Mouse (Mus musculus): ENCODE measurements at regions not wholly inside any gene's neighbourhood (a gene's known extent, or its start where the extent isn't known, plus 50 kb on each side); places are given as distances from the start of the nearest gene placed in this dataset.
"Not testable (repeated sequence)": the region's sequence is repeated elsewhere in the genome, so short reads cannot be mapped to it uniquely, and the experiment has no call there.

GRCm38 (mm10) chr2:100252006-100252405, 1372.5 kb upstream of the Rag2 start:
- Histone ChIP-seq H3K4me2 (replicated peaks; ENCODE audit: low read depth, low read length) (no peak overlapping the region), H3K36me3 (ENCODE audit: control insufficient read depth, insufficient read depth, low read length) (no peaks in the 10 kb centered on the region), H3K9ac (ENCODE audit: low read depth, low read length) (no peak overlapping the region), H3K27me3 (ENCODE audit: control insufficient read depth, insufficient read depth, low read length) (no peaks in the 10 kb centered on the region), H3K4me3 (ENCODE audit: low read length) (no peak overlapping the region), H3K4me1 (ENCODE audit: control insufficient read depth, insufficient read depth, low read length) (no peaks in the 10 kb centered on the region), H3K27ac (ENCODE audit: low read depth, low read length) (no peak overlapping the region), H3K9me3 (ENCODE audit: control insufficient read depth, low read length) (no peaks in the 10 kb centered on the region)
- 95% methylated on average over 1 of the region's 1 CpGs for WGBS
- no peak for ATAC-seq (ENCODE audit: low FRiP score, low TSS enrichment)

- Histone ChIP-seq H3K27me3 (ENCODE audit: control insufficient read depth, insufficient read depth, low read length) (no peaks in the 10 kb centered on the region), H3K4me3 (ENCODE audit: low read length) (no peak overlapping the region), H3K9me3 (ENCODE audit: control insufficient read depth, low read length) (no peaks in the 10 kb centered on the region), H3K4me1 (ENCODE audit: control insufficient read depth, insufficient read depth, low read length) (no peaks in the 10 kb centered on the region), H3K27ac (ENCODE audit: low read depth, low read length) (no peak overlapping the region), H3K36me3 (ENCODE audit: control insufficient read depth, insufficient read depth, low read length) (no peaks in the 10 kb centered on the region), H3K4me2 (replicated peaks; ENCODE audit: low read depth, low read length) (no peak overlapping the region), H3K9ac (ENCODE audit: low read depth, low read length) (no peak overlapping the region)
- ATAC-seq (ENCODE audit: low FRiP score, low TSS enrichment): no peak
- whole genome bisulfite sequencing: 61% methylated on average over 1 of the region's 1 CpGs
Measured at GRCm38 (mm10) chr2:100259136-100259853, 1365.2 kb upstream of the Rag2 start.

- H3K4me3 ChIP-seq (ENCODE audit: low read length): no peak overlapping the region
- ATAC-seq (ENCODE audit: low FRiP score, low TSS enrichment): peak; percentile 35; the same call in 1 of the 2 replicates
- WGBS: 66% methylated on average over 7 of the region's 7 CpGs
- H3K27me3 ChIP-seq (ENCODE audit: control insufficient read depth, insufficient read depth, low read length): no peaks in the 10 kb centered on the region
- no peak overlapping the region for H3K27ac ChIP-seq (ENCODE audit: low read depth, low read length)
- no peak overlapping the region for H3K9ac ChIP-seq (ENCODE audit: low read depth, low read length)
- no peak overlapping the region for H3K4me2 ChIP-seq (replicated peaks; ENCODE audit: low read depth, low read length)
- H3K36me3 ChIP-seq (ENCODE audit: control insufficient read depth, insufficient read depth, low read length): no peaks in the 10 kb centered on the region
- H3K4me1 ChIP-seq (ENCODE audit: control insufficient read depth, insufficient read depth, low read length): no peaks in the 10 kb centered on the region
- H3K9me3 ChIP-seq (ENCODE audit: control insufficient read depth, low read length): no peaks in the 10 kb centered on the region
Measured at GRCm38 (mm10) chr2:100306516-100306915, 1318.0 kb upstream of the Rag2 start.

GRCm38 (mm10) chr2:100312750-100313275, 1311.7 kb upstream of the Rag2 start:
- Histone ChIP-seq H3K27ac (ENCODE audit: low read depth, low read length) (no peak overlapping the region), H3K9ac (ENCODE audit: low read depth, low read length) (no peak overlapping the region), H3K36me3 (ENCODE audit: control insufficient read depth, insufficient read depth, low read length) (no peaks in the 10 kb centered on the region), H3K4me3 (ENCODE audit: low read length) (no peak overlapping the region), H3K4me1 (ENCODE audit: control insufficient read depth, insufficient read depth, low read length) (no peaks in the 10 kb centered on the region), H3K9me3 (ENCODE audit: control insufficient read depth, low read length) (no peaks in the 10 kb centered on the region), H3K4me2 (replicated peaks; ENCODE audit: low read depth, low read length) (no peak overlapping the region), H3K27me3 (ENCODE audit: control insufficient read depth, insufficient read depth, low read length) (no peaks in the 10 kb centered on the region)
- no peak for ATAC-seq (ENCODE audit: low FRiP score, low TSS enrichment)
- 73% methylated on average over 1 of the region's 1 CpGs for WGBS

- no peak overlapping the region for H3K4me2 ChIP-seq (replicated peaks; ENCODE audit: low read depth, low read length)
- no peaks in the 10 kb centered on the region for H3K9me3 ChIP-seq (ENCODE audit: control insufficient read depth, low read length)
- H3K27ac ChIP-seq (ENCODE audit: low read depth, low read length): no peak overlapping the region
- H3K27me3 ChIP-seq (ENCODE audit: control insufficient read depth, insufficient read depth, low read length): no peaks in the 10 kb centered on the region
- H3K9ac ChIP-seq (ENCODE audit: low read depth, low read length): no peak overlapping the region
- no peaks in the 10 kb centered on the region for H3K36me3 ChIP-seq (ENCODE audit: control insufficient read depth, insufficient read depth, low read length)
- H3K4me1 ChIP-seq (ENCODE audit: control insufficient read depth, insufficient read depth, low read length): no peaks in the 10 kb centered on the region
- no peak for ATAC-seq (ENCODE audit: low FRiP score, low TSS enrichment)
- H3K4me3 ChIP-seq (ENCODE audit: low read length): no peak overlapping the region
- 56% methylated on average over 1 of the region's 1 CpGs for WGBS
Measured at GRCm38 (mm10) chr2:100320461-100320860, 1304.1 kb upstream of the Rag2 start.

GRCm38 (mm10) chr2:100340713-100341112, 1283.8 kb upstream of the Rag2 start:
- Histone ChIP-seq H3K4me2 (replicated peaks; ENCODE audit: low read depth, low read length) (no peak overlapping the region), H3K9ac (ENCODE audit: low read depth, low read length) (no peak overlapping the region), H3K36me3 (ENCODE audit: control insufficient read depth, insufficient read depth, low read length) (no peaks in the 10 kb centered on the region), H3K9me3 (ENCODE audit: control insufficient read depth, low read length) (no peaks in the 10 kb centered on the region), H3K27me3 (ENCODE audit: control insufficient read depth, insufficient read depth, low read length) (no peaks in the 10 kb centered on the region), H3K4me1 (ENCODE audit: control insufficient read depth, insufficient read depth, low read length) (no peaks in the 10 kb centered on the region), H3K27ac (ENCODE audit: low read depth, low read length) (no peak overlapping the region), H3K4me3 (ENCODE audit: low read length) (no peak overlapping the region)
- ATAC-seq (ENCODE audit: low FRiP score, low TSS enrichment): no peak
- WGBS: 70% methylated on average over 4 of the region's 4 CpGs

GRCm38 (mm10) chr2:100344921-100345425, 1279.5 kb upstream of the Rag2 start:
- 92% methylated on average over 3 of the region's 3 CpGs for WGBS
- ATAC-seq (ENCODE audit: low FRiP score, low TSS enrichment): no peak

GRCm38 (mm10) chr2:100365616-100366015, 1258.9 kb upstream of the Rag2 start:
- WGBS: 94% methylated on average over 10 of the region's 10 CpGs
- H3K4me3 ChIP-seq (ENCODE audit: low read length); H3K27me3 ChIP-seq (ENCODE audit: control insufficient read depth, insufficient read depth, low read length); ATAC-seq (ENCODE audit: low FRiP score, low TSS enrichment); H3K4me2 ChIP-seq (replicated peaks; ENCODE audit: low read depth, low read length); H3K9ac ChIP-seq (ENCODE audit: low read depth, low read length); H3K36me3 ChIP-seq (ENCODE audit: control insufficient read depth, insufficient read depth, low read length); H3K4me1 ChIP-seq (ENCODE audit: control insufficient read depth, insufficient read depth, low read length); H3K9me3 ChIP-seq (ENCODE audit: control insufficient read depth, low read length); H3K27ac ChIP-seq (ENCODE audit: low read depth, low read length): not testable (repeated sequence)

More at GRCm38 (mm10) chr2:100344921-100345425, 1279.5 kb upstream of the Rag2 start:
- no peak overlapping the region for H3K4me2 ChIP-seq (replicated peaks; ENCODE audit: low read depth, low read length)
- no peaks in the 10 kb centered on the region for H3K27me3 ChIP-seq (ENCODE audit: control insufficient read depth, insufficient read depth, low read length)
- H3K4me3 ChIP-seq (ENCODE audit: low read length): no peak overlapping the region
- no peaks in the 10 kb centered on the region for H3K4me1 ChIP-seq (ENCODE audit: control insufficient read depth, insufficient read depth, low read length)
- no peak overlapping the region for H3K27ac ChIP-seq (ENCODE audit: low read depth, low read length)
- H3K9me3 ChIP-seq (ENCODE audit: control insufficient read depth, low read length): no peaks in the 10 kb centered on the region
- no peaks in the 10 kb centered on the region for H3K36me3 ChIP-seq (ENCODE audit: control insufficient read depth, insufficient read depth, low read length)
- H3K9ac ChIP-seq (ENCODE audit: low read depth, low read length): no peak overlapping the region

GRCm38 (mm10) chr2:100399776-100400175, 1224.7 kb upstream of the Rag2 start:
- ATAC-seq (ENCODE audit: low FRiP score, low TSS enrichment): no peak
- Histone ChIP-seq H3K4me1 (ENCODE audit: control insufficient read depth, insufficient read depth, low read length) (no peaks in the 10 kb centered on the region), H3K9me3 (ENCODE audit: control insufficient read depth, low read length) (no peaks in the 10 kb centered on the region), H3K4me2 (replicated peaks; ENCODE audit: low read depth, low read length) (no peak overlapping the region), H3K27ac (ENCODE audit: low read depth, low read length) (no peak overlapping the region), H3K9ac (ENCODE audit: low read depth, low read length) (no peak overlapping the region), H3K36me3 (ENCODE audit: control insufficient read depth, insufficient read depth, low read length) (no peaks in the 10 kb centered on the region), H3K4me3 (ENCODE audit: low read length) (no peak overlapping the region), H3K27me3 (ENCODE audit: control insufficient read depth, insufficient read depth, low read length) (no peaks in the 10 kb centered on the region)
